Mouse (Mus musculus) embryonic fibroblast, embryonic 13.5 days (primary cell): ENCODE data around the gene Cstad. TPM values are rescaled to one million over a fixed set of nuclear protein-coding genes. Genes with fewer than 3 reads are reported as not detected.

Experiments used
- H3K27ac ChIP-seq: 2 replicates; pipeline ENCODE4 v1.5.1; 2012; ENCODE audit warnings: low read length, control low read depth, inconsistent platforms; ENCODE audit not compliant: insufficient read depth
- H3K4me1 ChIP-seq: 2 replicates; pipeline ENCODE4 v1.6.1; 2011; ENCODE audit warnings: low read length; ENCODE audit not compliant: control insufficient read depth, insufficient read depth
- H3K4me3 ChIP-seq: 2 replicates; pipeline ENCODE4 v1.5.1; 2011; ENCODE audit warnings: mild to moderate bottlenecking, control low read depth, low read length; ENCODE audit not compliant: insufficient read depth
- CTCF ChIP-seq: IDR thresholded peaks from 2 replicates; pipeline ENCODE4 v1.5.1; 2011; ENCODE audit warnings: mild to moderate bottlenecking, control low read depth, low read length, moderate library complexity, borderline replicate concordance; ENCODE audit not compliant: insufficient read depth
- POLR2A ChIP-seq: IDR thresholded peaks from 2 replicates; pipeline ENCODE4 v1.6.1; 2011; ENCODE audit warnings: low read depth, mild to moderate bottlenecking, control low read depth, low read length, moderate library complexity
- polyA plus RNA-seq: library from polyadenylated mRNA; stranded (reverse); fragments of >200 nt; gene quantifications from 2 replicates; pipeline ENCODE4 v1.2.4, GENCODE M21; 2011; ENCODE audit warnings: low read depth; ENCODE audit not compliant: missing spikeins, insufficient read length

Gene Cstad
- polyA plus RNA-seq, 1 experiment, result 2.8 TPM

GRCm38 (mm10) chr2:30562553-30562952, 32.3 kb upstream of the Cstad start:
- TF ChIP-seq POLR2A, result no peak
- TF ChIP-seq CTCF, result no peak
- Histone ChIP-seq H3K4me3 (no peak overlapping the region), H3K27ac (no peak overlapping the region), H3K4me1 (no peaks in the 10 kb centered on the region)

- TF ChIP-seq POLR2A (no peak), CTCF (no peak)
- Histone ChIP-seq H3K27ac (no peak overlapping the region), H3K4me3 (no peak overlapping the region), H3K4me1 (no peaks in the 10 kb centered on the region)
Measured at GRCm38 (mm10) chr2:30571647-30572046, 23.2 kb upstream of the Cstad start.

- no peak overlapping the region for H3K27ac ChIP-seq
- no peaks in the 10 kb centered on the region for H3K4me1 ChIP-seq
- no peak for TF ChIP-seq POLR2A
- TF ChIP-seq CTCF, result no peak
- H3K4me3 ChIP-seq, result no peak overlapping the region
Measured at GRCm38 (mm10) chr2:30573522-30573921, 21.3 kb upstream of the Cstad start.

- TF ChIP-seq POLR2A, result no peak
- TF ChIP-seq CTCF, result no peak
- no peaks in the 10 kb centered on the region for H3K4me1 ChIP-seq
- no peak overlapping the region for H3K4me3 ChIP-seq
- H3K27ac ChIP-seq, result no peak overlapping the region
Measured at GRCm38 (mm10) chr2:30577010-30577409, 17.8 kb upstream of the Cstad start.

GRCm38 (mm10) chr2:30578006-30578405, 16.8 kb upstream of the Cstad start:
- Histone ChIP-seq H3K4me3 (no peak overlapping the region), H3K4me1 (no peaks in the 10 kb centered on the region), H3K27ac (no peak overlapping the region)
- no peak for TF ChIP-seq POLR2A
- no peak for TF ChIP-seq CTCF

- no peak overlapping the region for H3K27ac ChIP-seq
- no peaks in the 10 kb centered on the region for H3K4me1 ChIP-seq
- no peak for TF ChIP-seq CTCF
- no peak overlapping the region for H3K4me3 ChIP-seq
Measured at GRCm38 (mm10) chr2:30587161-30587560, 7.7 kb upstream of the Cstad start.

- TF ChIP-seq CTCF (no peak), POLR2A (no peak)
- Histone ChIP-seq H3K4me3 (no peak overlapping the region), H3K4me1 (no peaks in the 10 kb centered on the region), H3K27ac (no peak overlapping the region)
Measured at GRCm38 (mm10) chr2:30587671-30588070, 7.2 kb upstream of the Cstad start.

- no peak overlapping the region for H3K27ac ChIP-seq
- no peaks in the 10 kb centered on the region for H3K4me1 ChIP-seq
- TF ChIP-seq POLR2A (no peak), CTCF (no peak)
- H3K4me3 ChIP-seq, result no peak overlapping the region
Measured at GRCm38 (mm10) chr2:30588985-30589511, 5.8 kb upstream of the Cstad start.

GRCm38 (mm10) chr2:30589781-30590180, 5.1 kb upstream of the Cstad start:
- Histone ChIP-seq H3K27ac (no peak overlapping the region), H3K4me3 (no peak overlapping the region), H3K4me1 (no peaks in the 10 kb centered on the region)
- TF ChIP-seq CTCF (no peak), POLR2A (no peak)

GRCm38 (mm10) chr2:30590909-30591308, 3.9 kb upstream of the Cstad start:
- Histone ChIP-seq H3K27ac (no peak overlapping the region), H3K4me3 (no peak overlapping the region), H3K4me1 (no peaks in the 10 kb centered on the region; the same call in 1 of the 2 replicates)
- no peak for TF ChIP-seq CTCF
- TF ChIP-seq POLR2A, result no peak

GRCm38 (mm10) chr2:30592391-30592790, 2.4 kb upstream of the Cstad start:
- no peak overlapping the region for H3K4me3 ChIP-seq
- no peak overlapping the region for H3K27ac ChIP-seq
- TF ChIP-seq POLR2A (no peak), CTCF (no peak)
- H3K4me1 ChIP-seq, result no peaks in the 10 kb centered on the region; the same call in 1 of the 2 replicates
